Mouse (Mus musculus): Measurements from ENCODE around the gene Akr1c18.

DNA sequence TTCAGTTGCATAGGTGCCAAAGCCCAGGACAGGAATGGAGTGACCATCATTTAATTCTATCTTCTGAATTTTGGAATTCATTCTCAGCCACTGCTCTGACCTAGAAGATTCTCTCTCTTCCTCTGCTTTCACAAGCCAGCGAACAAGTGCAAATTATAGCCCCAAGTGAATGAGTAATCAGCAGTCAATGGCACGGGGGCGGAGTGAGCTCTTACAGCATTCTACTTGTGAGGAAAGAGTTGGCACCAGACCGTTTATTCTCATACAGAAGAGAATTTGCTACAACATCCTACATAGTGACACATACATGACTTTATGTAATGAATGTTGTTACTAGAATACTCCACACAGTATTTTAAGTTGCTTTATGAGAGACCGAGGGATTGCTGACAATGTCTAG lies at the start of gene Akr1c18:
- TF ChIP-seq CTCF (IDR thresholded peaks at IDR 0.05; ENCODE audit: control insufficient read depth, insufficient read depth, insufficient replicate concordance, low read depth, low read length) (no peak), POLR2A (IDR thresholded peaks at IDR 0.05; ENCODE audit: control insufficient read depth, low read depth, low read length) (no peak)

Data from testis, adult 2 months (tissue).